Mouse (Mus musculus): ENCODE measurements around the gene Tagln2. TPM values are rescaled to one million over a fixed set of nuclear protein-coding genes. Genes with fewer than 3 reads are reported as not detected.

Tagln2 gene
- polyA plus RNA-seq, 1 experiment from 2014 or later, result 56.7 TPM

GRCm38 (mm10) chr1:172474196-172474595, 25.7 kb upstream of the Tagln2 start:
- ATAC-seq (replicated peaks; ENCODE audit: insufficient number of reproducible peaks, low FRiP score, low TSS enrichment, low read depth) (no peak), DNase-seq (ENCODE audit: low spot score) (no peak)
- H3K27ac ChIP-seq (replicated peaks; ENCODE audit: low read depth, low read length), result no peak overlapping the region
- WGBS, result 78% methylated on average over 3 of the region's 3 CpGs
- no peak overlapping the region for H3K4me3 ChIP-seq (ENCODE audit: low read depth, low read length)
- H3K4me1 ChIP-seq (ENCODE audit: control insufficient read depth, insufficient read depth, low read length), result no peaks in the 10 kb centered on the region
- H3K4me2 ChIP-seq (ENCODE audit: low read depth, low read length), result no peak overlapping the region
- H3K9me3 ChIP-seq (replicated peaks; ENCODE audit: control insufficient read depth, low read length), result no peaks in the 10 kb centered on the region
- no peaks in the 10 kb centered on the region for H3K27me3 ChIP-seq (ENCODE audit: control insufficient read depth, insufficient read depth, low read length)
- H3K9ac ChIP-seq (replicated peaks; ENCODE audit: low read length), result no peak overlapping the region
- no peaks in the 10 kb centered on the region for H3K36me3 ChIP-seq (replicated peaks; ENCODE audit: control insufficient read depth, insufficient read depth, low read depth, low read length)

- no peak within 1 kb of the TSS for H3K4me3 ChIP-seq (ENCODE audit: low read depth, low read length)
- no peaks in the 10 kb centered on the region for H3K4me1 ChIP-seq (ENCODE audit: control insufficient read depth, insufficient read depth, low read length)
- H3K4me2 ChIP-seq (ENCODE audit: low read depth, low read length), result no peak within 1 kb of the TSS
- no peak within 1 kb of the TSS for H3K27ac ChIP-seq (replicated peaks; ENCODE audit: low read depth, low read length)
- H3K27me3 ChIP-seq (ENCODE audit: control insufficient read depth, insufficient read depth, low read length), result no peaks in the 10 kb centered on the region
- DNase-seq (ENCODE audit: low spot score), result no peak
- 0 out of 2 replicates have a peak, but pooled peaks have one; percentile 32 for ATAC-seq (replicated peaks; ENCODE audit: insufficient number of reproducible peaks, low FRiP score, low TSS enrichment, low read depth)
- 72% methylated on average over 7 of the region's 7 CpGs for WGBS
- no peak within 1 kb of the TSS for H3K9ac ChIP-seq (replicated peaks; ENCODE audit: low read length)
- H3K36me3 ChIP-seq (replicated peaks; ENCODE audit: control insufficient read depth, insufficient read depth, low read depth, low read length), result no peaks in the 10 kb centered on the region
- no peaks in the 10 kb centered on the region for H3K9me3 ChIP-seq (replicated peaks; ENCODE audit: control insufficient read depth, low read length)
These were observed 24.6 kb upstream of the Tagln2 start, which contains the start of gene Slamf9 for GRCm38 (mm10) chr1:172475054-172475741. Gene Slamf9 (plus strand): TSS chr1:172475358.

- Histone ChIP-seq H3K27me3 (ENCODE audit: control insufficient read depth, insufficient read depth, low read length) (no peaks in the 10 kb centered on the region), H3K27ac (replicated peaks; ENCODE audit: low read depth, low read length) (no peak overlapping the region), H3K9ac (replicated peaks; ENCODE audit: low read length) (no peak overlapping the region), H3K9me3 (replicated peaks; ENCODE audit: control insufficient read depth, low read length) (no peaks in the 10 kb centered on the region), H3K4me2 (ENCODE audit: low read depth, low read length) (no peak overlapping the region), H3K36me3 (replicated peaks; ENCODE audit: control insufficient read depth, insufficient read depth, low read depth, low read length) (no peaks in the 10 kb centered on the region), H3K4me1 (ENCODE audit: control insufficient read depth, insufficient read depth, low read length) (no peaks in the 10 kb centered on the region), H3K4me3 (ENCODE audit: low read depth, low read length) (no peak overlapping the region)
- WGBS, result 80% methylated on average over 5 of the region's 5 CpGs
- ATAC-seq (replicated peaks; ENCODE audit: insufficient number of reproducible peaks, low FRiP score, low TSS enrichment, low read depth) (no peak), DNase-seq (ENCODE audit: low spot score) (no peak)
These were observed 21.8 kb upstream of the Tagln2 start for GRCm38 (mm10) chr1:172478020-172478419.

GRCm38 (mm10) chr1:172480376-172480775, 19.5 kb upstream of the Tagln2 start:
- no peak overlapping the region for H3K9ac ChIP-seq (replicated peaks; ENCODE audit: low read length)
- no peaks in the 10 kb centered on the region for H3K36me3 ChIP-seq (replicated peaks; ENCODE audit: control insufficient read depth, insufficient read depth, low read depth, low read length)
- no peak overlapping the region for H3K27ac ChIP-seq (replicated peaks; ENCODE audit: low read depth, low read length)
- ATAC-seq (replicated peaks; ENCODE audit: insufficient number of reproducible peaks, low FRiP score, low TSS enrichment, low read depth), result no peak
- H3K4me2 ChIP-seq (ENCODE audit: low read depth, low read length), result no peak overlapping the region
- H3K4me1 ChIP-seq (ENCODE audit: control insufficient read depth, insufficient read depth, low read length), result peaks cover 9% of the 10 kb centered on the region
- H3K9me3 ChIP-seq (replicated peaks; ENCODE audit: control insufficient read depth, low read length), result no peaks in the 10 kb centered on the region
- no peak for DNase-seq (ENCODE audit: low spot score)
- no peaks in the 10 kb centered on the region for H3K27me3 ChIP-seq (ENCODE audit: control insufficient read depth, insufficient read depth, low read length)
- WGBS, result 91% methylated on average over 4 of the region's 4 CpGs
- no peak overlapping the region for H3K4me3 ChIP-seq (ENCODE audit: low read depth, low read length)

- no peaks in the 10 kb centered on the region for H3K36me3 ChIP-seq (replicated peaks; ENCODE audit: control insufficient read depth, insufficient read depth, low read depth, low read length)
- H3K9ac ChIP-seq (replicated peaks; ENCODE audit: low read length), result no peak overlapping the region; the same call in 1 of the 2 replicates
- H3K4me1 ChIP-seq (ENCODE audit: control insufficient read depth, insufficient read depth, low read length), result peaks cover 14% of the 10 kb centered on the region
- no peaks in the 10 kb centered on the region for H3K27me3 ChIP-seq (ENCODE audit: control insufficient read depth, insufficient read depth, low read length)
- peak overlapping the region; percentile 75 for H3K4me2 ChIP-seq (ENCODE audit: low read depth, low read length)
- H3K4me3 ChIP-seq (ENCODE audit: low read depth, low read length), result peak overlapping the region; percentile 76
- 19% methylated on average over 13 of the region's 13 CpGs for WGBS
- no peaks in the 10 kb centered on the region for H3K9me3 ChIP-seq (replicated peaks; ENCODE audit: control insufficient read depth, low read length)
- ATAC-seq (replicated peaks; ENCODE audit: insufficient number of reproducible peaks, low FRiP score, low TSS enrichment, low read depth) (no peak; the same call in 1 of the 2 replicates), DNase-seq (ENCODE audit: low spot score) (no peak)
- H3K27ac ChIP-seq (replicated peaks; ENCODE audit: low read depth, low read length), result no peak overlapping the region
These were observed 18.7 kb upstream of the Tagln2 start for GRCm38 (mm10) chr1:172481111-172481510.

GRCm38 (mm10) chr1:172481540-172482280, 18.1 kb upstream of the Tagln2 start, which contains the start of gene Igsf9:
Gene Igsf9 (plus strand): TSS chr1:172481788.
- no peaks in the 10 kb centered on the region for H3K36me3 ChIP-seq (replicated peaks; ENCODE audit: control insufficient read depth, insufficient read depth, low read depth, low read length)
- H3K4me3 ChIP-seq (ENCODE audit: low read depth, low read length), result peak within 1 kb of the TSS; percentile 76
- DNase-seq (ENCODE audit: low spot score), result peak; percentile 98
- H3K9me3 ChIP-seq (replicated peaks; ENCODE audit: control insufficient read depth, low read length), result no peaks in the 10 kb centered on the region
- WGBS, result under 1% methylated on average over 36 of the region's 38 CpGs
- H3K27ac ChIP-seq (replicated peaks; ENCODE audit: low read depth, low read length), result peak within 1 kb of the TSS; percentile 59; the same call in 1 of the 2 replicates
- H3K27me3 ChIP-seq (ENCODE audit: control insufficient read depth, insufficient read depth, low read length), result no peaks in the 10 kb centered on the region
- H3K9ac ChIP-seq (replicated peaks; ENCODE audit: low read length), result peak within 1 kb of the TSS; percentile 75
- peaks cover 17% of the 10 kb centered on the region for H3K4me1 ChIP-seq (ENCODE audit: control insufficient read depth, insufficient read depth, low read length)
- H3K4me2 ChIP-seq (ENCODE audit: low read depth, low read length), result peak within 1 kb of the TSS; percentile 75
- peak; percentile 95 for ATAC-seq (replicated peaks; ENCODE audit: insufficient number of reproducible peaks, low FRiP score, low TSS enrichment, low read depth)

- H3K27ac ChIP-seq (replicated peaks; ENCODE audit: low read depth, low read length), result peak overlapping the region; percentile 59; the same call in 1 of the 2 replicates
- ATAC-seq (replicated peaks; ENCODE audit: insufficient number of reproducible peaks, low FRiP score, low TSS enrichment, low read depth), result no peak
These were observed 17.1 kb upstream of the Tagln2 start for GRCm38 (mm10) chr1:172482518-172483360.

More at GRCm38 (mm10) chr1:172482518-172483360, 17.1 kb upstream of the Tagln2 start:
- Histone ChIP-seq H3K36me3 (replicated peaks; ENCODE audit: control insufficient read depth, insufficient read depth, low read depth, low read length) (no peaks in the 10 kb centered on the region; the same call in 1 of the 2 replicates), H3K9me3 (replicated peaks; ENCODE audit: control insufficient read depth, low read length) (no peaks in the 10 kb centered on the region), H3K4me2 (ENCODE audit: low read depth, low read length) (peak overlapping the region; percentile 75), H3K4me1 (ENCODE audit: control insufficient read depth, insufficient read depth, low read length) (peaks cover 17% of the 10 kb centered on the region), H3K4me3 (ENCODE audit: low read depth, low read length) (peak overlapping the region; percentile 76), H3K27me3 (ENCODE audit: control insufficient read depth, insufficient read depth, low read length) (no peaks in the 10 kb centered on the region), H3K9ac (replicated peaks; ENCODE audit: low read length) (peak overlapping the region; percentile 75)
- DNase-seq (ENCODE audit: low spot score), result no peak
- WGBS, result 2% methylated on average over 12 of the region's 12 CpGs

All from embryonic facial prominence, embryonic 11.5 days (tissue).